Mouse (Mus musculus) cerebellum, postnatal 14 days (tissue): Measurements from ENCODE around the gene Snap25.

ENCODE experiments used
- DNase-seq, 2 experiments: peaks; one replicate each; pipeline ENCODE4 v3.0.0; 2021; ENCODE audit warnings: mixed read lengths in 2 of 2

Gene Snap25

DNA sequence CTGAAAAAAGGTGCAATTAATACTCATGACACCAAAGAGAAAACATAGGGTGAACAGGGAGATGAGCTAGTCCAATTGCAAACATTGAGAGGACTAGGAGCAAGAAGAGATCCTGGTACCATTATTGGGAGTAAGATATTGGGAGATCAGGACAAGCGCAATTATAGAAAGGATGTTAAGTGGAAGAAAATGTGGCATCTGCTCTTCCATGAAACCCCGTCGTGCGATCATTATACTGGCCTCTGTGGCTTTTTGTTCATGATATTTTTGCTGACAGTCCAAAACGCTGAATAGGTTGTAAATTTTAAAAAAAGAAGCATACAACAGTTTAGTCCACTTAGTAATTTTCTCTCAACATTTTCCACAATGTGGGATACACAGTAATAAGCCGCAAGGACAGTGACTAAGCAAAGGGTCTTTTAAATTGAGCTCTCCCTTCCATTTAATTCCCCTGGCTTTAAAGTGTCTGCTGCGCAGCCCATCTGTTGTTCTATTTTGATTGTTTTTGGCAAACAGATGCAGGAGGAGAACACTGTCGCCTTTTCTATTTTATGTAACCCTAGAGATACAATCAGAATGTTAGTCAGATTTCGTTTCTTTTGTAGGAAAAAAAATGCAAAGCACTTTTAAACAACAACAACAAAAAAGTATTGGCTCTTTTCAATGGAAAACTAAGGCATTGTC lies 103.6 kb downstream of the Snap25 start:
- DNase-seq = peak; percentile 50 to 73

DNA sequence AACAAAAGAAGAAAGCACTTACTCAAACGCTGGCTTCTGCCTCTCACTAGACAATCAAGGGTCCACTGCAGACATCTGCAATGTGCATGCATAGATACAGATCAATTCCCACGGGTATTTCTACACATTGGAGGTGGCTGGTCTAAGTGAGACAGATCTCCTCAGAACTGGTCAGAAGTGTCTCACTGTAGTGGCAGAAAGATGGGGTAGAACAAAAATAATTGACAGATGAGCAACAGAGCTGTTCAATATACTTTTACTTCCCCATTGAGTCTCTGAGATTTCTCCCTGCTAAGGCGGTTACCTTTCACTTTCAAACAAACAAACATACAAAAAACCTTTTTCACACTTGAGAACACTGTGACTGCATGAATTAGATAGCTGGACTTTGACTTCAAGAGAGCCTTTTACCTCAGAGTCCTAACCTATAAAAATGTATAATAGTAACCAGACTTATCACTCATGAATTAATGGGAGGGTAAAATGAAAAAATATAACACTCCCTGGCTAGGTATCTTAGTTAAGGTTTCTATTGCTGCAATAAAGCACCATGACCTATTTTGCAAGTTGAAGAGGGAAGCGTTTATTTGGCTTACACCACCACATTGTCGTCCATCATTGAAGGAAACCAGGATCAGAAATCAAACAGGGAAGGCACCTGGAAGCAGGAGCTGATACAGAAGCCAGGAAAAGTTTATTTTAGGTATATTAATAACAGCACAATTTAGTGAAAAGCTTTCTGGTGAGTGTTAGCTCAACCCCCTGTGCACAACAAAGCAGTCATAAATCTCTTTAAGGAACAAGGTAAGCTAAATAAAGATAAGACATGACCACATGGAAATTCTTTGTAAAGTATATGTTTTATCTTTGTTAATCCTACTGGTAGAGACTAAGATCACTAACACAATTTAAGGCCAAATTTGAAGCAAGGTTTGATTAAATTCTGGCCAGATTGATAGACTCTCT lies 110.8 kb downstream of the Snap25 start:
- no peak for DNase-seq

DNA sequence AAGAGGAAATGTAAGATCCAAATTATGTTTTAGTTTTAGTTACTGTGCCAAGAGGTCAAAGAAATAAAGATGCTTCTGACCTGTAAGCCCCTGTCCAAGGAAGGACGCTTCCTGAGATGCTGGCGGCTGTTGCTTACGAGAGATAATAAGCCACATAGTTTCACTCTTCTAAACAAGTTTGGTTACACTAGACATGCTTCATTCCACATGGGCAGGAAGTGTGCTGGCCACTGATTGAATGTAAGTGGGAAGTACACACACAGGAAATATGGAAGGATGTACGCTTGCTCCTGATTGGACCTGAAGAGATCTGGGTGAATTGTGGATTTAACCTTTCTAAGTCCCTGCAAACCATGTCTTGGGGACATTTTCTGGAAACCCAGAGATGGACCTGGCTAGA lies 114.4 kb downstream of the Snap25 start:
- DNase-seq = no peak
